Mouse (Mus musculus): ENCODE results near the gene Rbpms2. TPM values are rescaled to one million over a fixed set of nuclear protein-coding genes. Genes with fewer than 3 reads are reported as not detected.
A peak's percentile ranks its signal among the peaks of the same experiment; 100 is the strongest.

Gene Rbpms2
- polyA plus RNA-seq, 1 experiment from 2014 or later: 23.7 TPM

DNA sequence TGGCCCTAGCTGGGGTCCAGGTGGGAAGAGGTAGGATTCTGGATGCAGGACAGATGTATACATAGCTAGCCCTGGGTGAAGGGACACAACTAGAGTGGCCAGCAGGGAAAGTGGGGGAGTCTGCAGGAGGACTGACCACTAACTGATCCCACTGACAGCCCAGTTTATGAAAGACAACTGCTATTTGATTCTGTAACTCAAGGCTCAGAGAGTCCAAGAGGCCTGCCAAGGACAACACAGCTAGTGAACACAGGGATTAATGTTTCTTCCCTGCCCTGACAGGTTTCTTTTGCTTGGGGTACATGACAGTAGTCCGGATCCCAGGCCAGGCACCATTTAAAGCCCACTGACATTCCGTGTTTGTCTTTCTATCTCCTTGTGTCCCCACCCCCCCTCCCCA lies 22.3 kb upstream of the Rbpms2 start:
- no peak for ATAC-seq (ENCODE audit: low FRiP score)
- H3K4me1 ChIP-seq (replicated peaks; ENCODE audit: control insufficient read depth, insufficient read depth, low read length): no peaks in the 10 kb centered on the region
- H3K27me3 ChIP-seq (ENCODE audit: control insufficient read depth, insufficient read depth, low read length): no peaks in the 10 kb centered on the region
- no peak overlapping the region for H3K27ac ChIP-seq (ENCODE audit: low read depth, low read length)
- no peaks in the 10 kb centered on the region for H3K9me3 ChIP-seq (ENCODE audit: control insufficient read depth, low read length)
- no peaks in the 10 kb centered on the region for H3K36me3 ChIP-seq (ENCODE audit: control insufficient read depth, insufficient read depth, low read length)
- no peak overlapping the region for H3K4me3 ChIP-seq (ENCODE audit: low read depth, low read length)
- H3K4me2 ChIP-seq (replicated peaks; ENCODE audit: low read depth, low read length): no peak overlapping the region
- H3K9ac ChIP-seq (ENCODE audit: low read depth, low read length): no peak overlapping the region
- WGBS: 53% methylated on average over 2 of the region's 2 CpGs
- no peak for DNase-seq (ENCODE audit: low spot score)

DNA sequence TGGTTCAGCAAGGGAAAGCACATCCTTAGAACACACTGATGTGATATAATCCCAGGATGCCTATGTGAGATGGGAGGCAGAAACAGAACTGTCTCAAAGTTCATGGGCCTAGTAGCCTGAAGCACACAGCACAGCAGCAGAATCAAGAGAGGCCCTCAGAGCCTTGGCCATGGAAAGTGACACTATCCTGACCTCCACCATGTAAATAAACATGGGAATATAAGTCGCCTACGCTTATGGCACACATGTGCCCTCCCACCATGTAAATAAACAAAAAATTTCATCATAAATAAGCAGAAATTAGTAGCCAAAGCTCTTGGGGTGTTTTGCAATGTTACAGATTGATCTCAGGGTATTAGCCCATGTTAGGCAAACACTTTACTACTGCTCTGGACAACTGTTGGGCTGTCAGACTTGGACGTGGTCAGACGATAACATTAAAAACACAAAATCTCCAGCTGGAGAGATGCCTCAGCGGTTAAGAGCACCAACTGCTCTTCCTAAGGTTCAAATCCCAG lies 17.4 kb upstream of the Rbpms2 start:
- no peak for ATAC-seq (ENCODE audit: low FRiP score)
- H3K27me3 ChIP-seq (ENCODE audit: control insufficient read depth, insufficient read depth, low read length): no peaks in the 10 kb centered on the region
- no peak overlapping the region for H3K4me2 ChIP-seq (replicated peaks; ENCODE audit: low read depth, low read length)
- no peak overlapping the region for H3K27ac ChIP-seq (ENCODE audit: low read depth, low read length)
- WGBS: 90% methylated on average over 5 of the region's 5 CpGs
- no peaks in the 10 kb centered on the region for H3K9me3 ChIP-seq (ENCODE audit: control insufficient read depth, low read length)
- H3K4me1 ChIP-seq (replicated peaks; ENCODE audit: control insufficient read depth, insufficient read depth, low read length): no peaks in the 10 kb centered on the region
- no peak overlapping the region for H3K9ac ChIP-seq (ENCODE audit: low read depth, low read length)
- H3K4me3 ChIP-seq (ENCODE audit: low read depth, low read length): no peak overlapping the region
- H3K36me3 ChIP-seq (ENCODE audit: control insufficient read depth, insufficient read depth, low read length): no peaks in the 10 kb centered on the region
- no peak for DNase-seq (ENCODE audit: low spot score)

GRCm38 (mm10) chr9:65613098-65613497 lies 16.4 kb upstream of the Rbpms2 start:
- DNase-seq (ENCODE audit: low spot score) (no peak), ATAC-seq (ENCODE audit: low FRiP score) (no peak)
- H3K9me3 ChIP-seq (ENCODE audit: control insufficient read depth, low read length): no peaks in the 10 kb centered on the region
- H3K27me3 ChIP-seq (ENCODE audit: control insufficient read depth, insufficient read depth, low read length): no peaks in the 10 kb centered on the region
- no peak overlapping the region for H3K4me2 ChIP-seq (replicated peaks; ENCODE audit: low read depth, low read length)
- no peak overlapping the region for H3K4me3 ChIP-seq (ENCODE audit: low read depth, low read length)
- no peak overlapping the region for H3K27ac ChIP-seq (ENCODE audit: low read depth, low read length)
- WGBS: 65% methylated on average over 2 of the region's 2 CpGs
- no peak overlapping the region for H3K9ac ChIP-seq (ENCODE audit: low read depth, low read length)
- H3K36me3 ChIP-seq (ENCODE audit: control insufficient read depth, insufficient read depth, low read length): no peaks in the 10 kb centered on the region
- H3K4me1 ChIP-seq (replicated peaks; ENCODE audit: control insufficient read depth, insufficient read depth, low read length): no peaks in the 10 kb centered on the region

DNA sequence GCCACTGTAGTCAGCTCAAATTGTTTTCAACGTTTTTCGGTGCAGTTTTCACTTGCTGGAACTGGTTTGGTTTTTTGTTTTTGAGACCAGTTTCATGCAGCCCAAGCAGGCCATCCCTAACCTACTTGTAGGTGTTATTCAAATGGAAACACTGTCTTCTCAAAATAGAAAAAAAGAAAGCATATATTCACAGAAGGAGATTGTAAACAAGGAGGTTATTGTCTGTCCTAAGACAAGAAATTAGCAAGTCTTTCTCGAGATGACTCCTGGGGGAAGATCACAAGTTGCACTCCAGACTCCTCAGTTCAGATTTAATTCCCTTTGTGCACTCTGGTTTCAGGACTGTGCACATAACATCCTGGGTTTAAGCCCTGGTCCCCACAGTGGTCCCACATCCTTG lies 10.1 kb upstream of the Rbpms2 start:
- H3K4me3 ChIP-seq (ENCODE audit: low read depth, low read length): no peak overlapping the region
- WGBS: 62% methylated on average over 3 of the region's 3 CpGs
- no peak for DNase-seq (ENCODE audit: low spot score)
- no peak for ATAC-seq (ENCODE audit: low FRiP score)
- no peaks in the 10 kb centered on the region for H3K36me3 ChIP-seq (ENCODE audit: control insufficient read depth, insufficient read depth, low read length)
- H3K27ac ChIP-seq (ENCODE audit: low read depth, low read length): no peak overlapping the region
- no peak overlapping the region for H3K9ac ChIP-seq (ENCODE audit: low read depth, low read length)
- no peaks in the 10 kb centered on the region for H3K9me3 ChIP-seq (ENCODE audit: control insufficient read depth, low read length)
- H3K4me1 ChIP-seq (replicated peaks; ENCODE audit: control insufficient read depth, insufficient read depth, low read length): no peaks in the 10 kb centered on the region
- H3K27me3 ChIP-seq (ENCODE audit: control insufficient read depth, insufficient read depth, low read length): no peaks in the 10 kb centered on the region
- H3K4me2 ChIP-seq (replicated peaks; ENCODE audit: low read depth, low read length): no peak overlapping the region

GRCm38 (mm10) chr9:65621196-65621595 lies 8.3 kb upstream of the Rbpms2 start:
- H3K4me2 ChIP-seq (replicated peaks; ENCODE audit: low read depth, low read length): no peak overlapping the region
- no peak overlapping the region for H3K9ac ChIP-seq (ENCODE audit: low read depth, low read length)
- 93% methylated on average over 4 of the region's 4 CpGs for WGBS
- ATAC-seq (ENCODE audit: low FRiP score) (no peak), DNase-seq (ENCODE audit: low spot score) (no peak)
- no peak overlapping the region for H3K27ac ChIP-seq (ENCODE audit: low read depth, low read length)
- H3K4me3 ChIP-seq (ENCODE audit: low read depth, low read length): no peak overlapping the region
- H3K4me1 ChIP-seq (replicated peaks; ENCODE audit: control insufficient read depth, insufficient read depth, low read length): no peaks in the 10 kb centered on the region
- H3K36me3 ChIP-seq (ENCODE audit: control insufficient read depth, insufficient read depth, low read length): no peaks in the 10 kb centered on the region
- H3K27me3 ChIP-seq (ENCODE audit: control insufficient read depth, insufficient read depth, low read length): no peaks in the 10 kb centered on the region; the same call in 1 of the 2 replicates
- H3K9me3 ChIP-seq (ENCODE audit: control insufficient read depth, low read length): no peaks in the 10 kb centered on the region

DNA sequence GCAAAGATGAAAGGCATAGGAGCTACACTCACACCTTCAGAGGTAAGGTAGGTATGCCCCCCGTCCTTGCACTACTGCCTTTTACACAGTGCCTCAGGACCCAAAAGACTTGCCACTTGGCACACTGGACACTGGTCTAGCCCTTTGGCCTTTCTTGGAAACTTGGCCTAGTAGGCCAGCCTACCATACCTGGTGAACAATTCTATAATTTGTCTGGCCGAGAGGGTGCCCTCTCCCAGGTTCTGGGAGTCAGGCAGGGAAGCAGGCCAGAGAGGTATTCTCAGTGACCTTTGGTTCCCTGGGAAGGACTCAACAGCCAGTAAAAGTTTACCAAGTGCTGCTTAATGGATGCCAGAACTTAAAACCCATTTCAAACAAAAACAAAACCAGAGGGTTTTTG lies 7.8 kb upstream of the Rbpms2 start:
- no peak for DNase-seq (ENCODE audit: low spot score)
- 72% methylated on average over 2 of the region's 2 CpGs for WGBS

DNA sequence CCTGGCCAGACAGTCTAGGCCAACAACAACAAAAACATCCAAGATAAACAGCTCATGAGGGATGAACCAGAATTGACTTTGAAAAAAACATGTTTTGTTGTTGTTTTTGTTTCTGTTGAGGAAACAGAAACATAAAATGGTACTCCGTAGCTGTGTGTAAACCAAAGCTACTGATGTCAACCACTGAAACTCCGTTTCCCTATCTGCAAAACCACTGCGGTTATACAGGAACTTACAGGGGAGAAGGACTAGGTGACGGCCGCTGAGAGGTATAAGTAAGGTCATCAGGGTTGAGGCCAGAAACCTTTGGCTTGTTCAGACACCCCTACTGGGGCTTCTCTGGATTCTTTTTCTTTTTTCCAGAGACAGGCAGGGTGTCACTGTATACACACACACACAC lies 6.6 kb upstream of the Rbpms2 start:
- WGBS: 88% methylated on average over 5 of the region's 5 CpGs
- Histone ChIP-seq H3K27me3 (ENCODE audit: control insufficient read depth, insufficient read depth, low read length) (peaks cover 4% of the 10 kb centered on the region; the same call in 1 of the 2 replicates), H3K9ac (ENCODE audit: low read depth, low read length) (no peak overlapping the region), H3K27ac (ENCODE audit: low read depth, low read length) (no peak overlapping the region), H3K9me3 (ENCODE audit: control insufficient read depth, low read length) (no peaks in the 10 kb centered on the region), H3K4me2 (replicated peaks; ENCODE audit: low read depth, low read length) (no peak overlapping the region), H3K36me3 (ENCODE audit: control insufficient read depth, insufficient read depth, low read length) (no peaks in the 10 kb centered on the region), H3K4me3 (ENCODE audit: low read depth, low read length) (no peak overlapping the region), H3K4me1 (replicated peaks; ENCODE audit: control insufficient read depth, insufficient read depth, low read length) (no peaks in the 10 kb centered on the region)
- DNase-seq (ENCODE audit: low spot score): no peak
- ATAC-seq (ENCODE audit: low FRiP score): no peak

More for the DNA sequence above, 7.8 kb upstream of the Rbpms2 start:
- Histone ChIP-seq H3K9ac (ENCODE audit: low read depth, low read length) (no peak overlapping the region), H3K27me3 (ENCODE audit: control insufficient read depth, insufficient read depth, low read length) (no peaks in the 10 kb centered on the region; the same call in 1 of the 2 replicates), H3K9me3 (ENCODE audit: control insufficient read depth, low read length) (no peaks in the 10 kb centered on the region), H3K4me2 (replicated peaks; ENCODE audit: low read depth, low read length) (no peak overlapping the region), H3K4me1 (replicated peaks; ENCODE audit: control insufficient read depth, insufficient read depth, low read length) (no peaks in the 10 kb centered on the region), H3K27ac (ENCODE audit: low read depth, low read length) (no peak overlapping the region), H3K36me3 (ENCODE audit: control insufficient read depth, insufficient read depth, low read length) (no peaks in the 10 kb centered on the region), H3K4me3 (ENCODE audit: low read depth, low read length) (no peak overlapping the region)
- no peak for ATAC-seq (ENCODE audit: low FRiP score)

GRCm38 (mm10) chr9:65624266-65624665 lies 5.2 kb upstream of the Rbpms2 start:
- 67% methylated on average over 2 of the region's 2 CpGs for WGBS

DNA sequence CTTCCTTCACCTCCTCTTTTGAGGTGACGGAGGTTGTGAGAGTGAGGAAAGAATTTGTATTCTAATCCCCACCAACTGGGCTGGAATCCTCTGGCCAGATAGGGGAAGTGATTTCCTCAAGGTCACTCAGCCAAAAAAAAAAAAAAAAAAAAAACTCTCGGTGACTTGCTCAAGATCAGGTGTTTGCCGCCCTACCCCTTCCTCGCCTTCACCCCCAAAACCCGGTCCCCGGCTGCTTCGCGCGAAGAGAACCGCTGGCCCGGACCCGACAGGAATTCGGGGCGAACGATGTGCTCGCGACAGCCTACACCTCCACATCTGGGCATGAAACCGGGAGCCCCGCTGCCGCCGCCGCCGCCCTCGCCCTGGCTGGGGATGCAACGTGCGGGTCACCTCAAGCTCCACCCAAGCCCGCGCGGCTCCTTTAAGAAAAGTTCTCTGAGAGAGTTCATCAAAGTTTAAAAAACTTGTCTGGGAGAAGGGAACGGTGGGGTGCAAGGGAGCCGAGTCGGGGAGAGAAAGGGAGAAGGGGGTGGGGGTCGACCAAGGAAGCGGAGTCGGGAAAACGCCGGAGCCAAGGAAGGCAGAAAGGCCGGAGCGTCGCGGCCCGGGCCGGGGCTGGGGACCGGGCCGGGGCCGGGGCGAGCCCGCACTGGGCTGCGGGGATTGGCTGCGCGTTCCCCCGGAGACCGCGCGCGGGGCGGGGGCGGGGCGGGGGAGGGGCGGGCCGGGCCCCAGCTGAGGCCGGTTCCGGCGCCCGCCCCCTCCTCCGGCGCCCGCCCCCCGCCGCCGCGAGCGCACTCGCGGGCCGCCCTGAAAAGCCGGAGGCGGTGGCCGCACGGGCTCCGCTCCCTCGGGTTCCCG lies 551 bp downstream of the Rbpms2 start:
- peak; percentile 86 for ATAC-seq (ENCODE audit: low FRiP score)
- no peak for DNase-seq (ENCODE audit: low spot score)
- Histone ChIP-seq H3K27ac (ENCODE audit: low read depth, low read length) (no peak overlapping the region), H3K4me1 (replicated peaks; ENCODE audit: control insufficient read depth, insufficient read depth, low read length) (0 out of 2 replicates have a peak, but pooled peaks cover 4% of the 10 kb centered on the region), H3K27me3 (ENCODE audit: control insufficient read depth, insufficient read depth, low read length) (peaks cover 31% of the 10 kb centered on the region), H3K36me3 (ENCODE audit: control insufficient read depth, insufficient read depth, low read length) (no peaks in the 10 kb centered on the region), H3K9ac (ENCODE audit: low read depth, low read length) (peak overlapping the region; percentile 71), H3K4me2 (replicated peaks; ENCODE audit: low read depth, low read length) (peak overlapping the region; percentile 97), H3K4me3 (ENCODE audit: low read depth, low read length) (peak overlapping the region; percentile 60), H3K9me3 (ENCODE audit: control insufficient read depth, low read length) (no peaks in the 10 kb centered on the region)
- under 1% methylated on average over 40 of the region's 83 CpGs for WGBS

More at GRCm38 (mm10) chr9:65624266-65624665, 5.2 kb upstream of the Rbpms2 start:
- peaks cover 15% of the 10 kb centered on the region for H3K27me3 ChIP-seq (ENCODE audit: control insufficient read depth, insufficient read depth, low read length)
- ATAC-seq (ENCODE audit: low FRiP score) (no peak), DNase-seq (ENCODE audit: low spot score) (no peak)
- H3K4me1 ChIP-seq (replicated peaks; ENCODE audit: control insufficient read depth, insufficient read depth, low read length): no peaks in the 10 kb centered on the region
- H3K9me3 ChIP-seq (ENCODE audit: control insufficient read depth, low read length): no peaks in the 10 kb centered on the region
- no peak overlapping the region for H3K27ac ChIP-seq (ENCODE audit: low read depth, low read length)
- H3K4me3 ChIP-seq (ENCODE audit: low read depth, low read length): no peak overlapping the region
- no peak overlapping the region for H3K9ac ChIP-seq (ENCODE audit: low read depth, low read length)
- H3K4me2 ChIP-seq (replicated peaks; ENCODE audit: low read depth, low read length): no peak overlapping the region
- H3K36me3 ChIP-seq (ENCODE audit: control insufficient read depth, insufficient read depth, low read length): no peaks in the 10 kb centered on the region
